Mouse (Mus musculus): ENCODE data around the gene Abraxas1. TPM values are rescaled to one million over a fixed set of nuclear protein-coding genes. Genes with fewer than 3 reads are reported as not detected.

Gene Abraxas1
- polyA plus RNA-seq, 1 experiment, result 2.9 TPM

DNA sequence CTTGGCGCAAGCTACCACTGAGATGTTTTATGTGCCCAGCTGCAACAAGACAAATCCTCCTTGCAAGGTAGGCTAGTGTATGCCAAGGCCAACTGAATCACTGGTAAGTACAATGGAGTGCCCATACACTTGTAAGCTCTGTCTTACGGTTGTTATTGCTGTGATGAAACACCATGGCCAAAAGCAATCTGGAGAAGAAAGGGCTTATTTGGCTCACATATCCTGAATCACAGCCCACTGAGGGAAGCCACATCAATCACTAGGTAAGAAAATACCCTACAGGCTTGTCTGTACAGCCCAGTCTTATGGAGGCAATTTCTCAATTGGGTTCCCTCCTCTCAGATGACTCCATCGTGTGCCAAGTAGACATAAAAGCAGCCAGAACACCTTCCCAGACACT lies 7.9 kb upstream of the Abraxas1 start:
- peaks cover 18% of the 10 kb centered on the region for H3K27me3 ChIP-seq (replicated peaks)
- H3K4me3 ChIP-seq (replicated peaks), result no peak overlapping the region
- TF ChIP-seq GATA1 (IDR thresholded peaks at IDR 0.05; ENCODE audit: borderline replicate concordance, low read length) (no peak), FLI1 (IDR thresholded peaks at IDR 0.05; ENCODE audit: low read length) (no peak)
- H3K9me3 ChIP-seq, result peaks cover 6% of the 10 kb centered on the region
- peaks cover under 1% of the 10 kb centered on the region; the same call in 1 of the 2 replicates for H3K4me1 ChIP-seq
- H3K36me3 ChIP-seq (replicated peaks; ENCODE audit: low read length), result no peaks in the 10 kb centered on the region

DNA sequence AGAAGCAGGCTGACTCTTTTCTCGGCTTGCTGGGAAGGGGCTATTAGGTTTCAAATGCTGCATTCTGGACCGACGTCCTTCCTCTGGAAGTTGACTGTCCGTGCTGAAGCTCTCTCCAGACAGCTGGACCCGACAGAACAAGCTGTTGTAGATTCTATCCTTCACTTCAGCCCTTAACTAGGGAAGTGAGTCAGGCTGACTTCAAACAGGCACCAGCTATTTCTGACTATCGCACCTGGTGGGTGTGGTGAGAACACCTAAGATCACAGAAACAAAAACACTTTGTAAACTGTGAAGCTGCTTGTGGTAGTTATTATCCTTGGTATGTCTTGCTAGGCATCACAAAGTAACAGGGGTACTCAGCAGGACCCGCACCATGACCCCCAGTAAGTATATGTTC lies 5.8 kb upstream of the Abraxas1 start:
- no peaks in the 10 kb centered on the region for H3K9me3 ChIP-seq
- no peaks in the 10 kb centered on the region for H3K36me3 ChIP-seq (replicated peaks; ENCODE audit: low read length)
- H3K4me3 ChIP-seq (replicated peaks), result no peak overlapping the region
- TF ChIP-seq GATA1 (IDR thresholded peaks at IDR 0.05; ENCODE audit: borderline replicate concordance, low read length), result no peak
- no peak for TF ChIP-seq FLI1 (IDR thresholded peaks at IDR 0.05; ENCODE audit: low read length)
- peaks cover 19% of the 10 kb centered on the region for H3K4me1 ChIP-seq
- peaks cover 15% of the 10 kb centered on the region for H3K27me3 ChIP-seq (replicated peaks)

DNA sequence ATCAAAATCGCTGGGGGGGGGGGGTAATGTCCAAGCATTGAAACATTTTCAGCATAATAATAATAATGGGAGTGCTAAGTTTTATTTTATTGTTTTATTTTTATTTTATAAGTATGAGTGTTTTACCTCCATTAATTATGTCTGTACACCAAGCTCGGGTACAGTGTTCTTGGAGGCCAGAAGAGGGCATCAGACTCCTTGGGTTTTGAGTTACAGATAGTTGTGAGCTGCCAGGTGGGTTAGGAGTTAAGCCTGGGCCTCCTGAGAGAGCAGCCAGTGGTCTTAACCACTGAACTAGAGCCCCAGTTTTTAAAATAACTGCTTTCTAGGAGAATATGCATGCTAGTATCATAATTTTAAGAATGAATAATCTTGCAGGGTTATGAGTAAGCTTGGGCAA lies 5.2 kb upstream of the Abraxas1 start:
- no peaks in the 10 kb centered on the region for H3K36me3 ChIP-seq (replicated peaks; ENCODE audit: low read length)
- TF ChIP-seq GATA1 (IDR thresholded peaks at IDR 0.05; ENCODE audit: borderline replicate concordance, low read length), result no peak
- TF ChIP-seq FLI1 (IDR thresholded peaks at IDR 0.05; ENCODE audit: low read length), result no peak
- no peak overlapping the region for H3K4me3 ChIP-seq (replicated peaks)
- H3K4me1 ChIP-seq, result peaks cover 24% of the 10 kb centered on the region
- peaks cover 15% of the 10 kb centered on the region for H3K27me3 ChIP-seq (replicated peaks)
- no peaks in the 10 kb centered on the region for H3K9me3 ChIP-seq

DNA sequence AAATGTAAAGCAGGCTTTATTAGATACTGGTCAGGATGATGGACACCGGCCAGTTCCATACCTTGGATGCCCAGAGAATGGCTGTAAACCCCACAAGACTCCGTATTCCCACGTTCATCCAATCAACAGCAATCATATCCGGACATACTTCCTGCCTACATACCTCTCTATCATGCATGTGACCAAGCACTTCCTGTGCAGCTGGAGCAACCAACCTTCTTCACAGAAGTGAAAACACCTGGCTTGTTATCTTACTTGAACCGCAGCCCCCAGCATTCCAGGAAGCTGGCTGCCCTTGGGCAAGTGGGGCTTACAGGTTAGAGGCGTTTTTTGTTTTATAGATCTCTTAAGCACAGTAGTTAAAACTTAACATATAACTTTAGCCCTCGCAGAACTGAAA lies 2.1 kb upstream of the Abraxas1 start:
- H3K9me3 ChIP-seq, result no peaks in the 10 kb centered on the region

DNA sequence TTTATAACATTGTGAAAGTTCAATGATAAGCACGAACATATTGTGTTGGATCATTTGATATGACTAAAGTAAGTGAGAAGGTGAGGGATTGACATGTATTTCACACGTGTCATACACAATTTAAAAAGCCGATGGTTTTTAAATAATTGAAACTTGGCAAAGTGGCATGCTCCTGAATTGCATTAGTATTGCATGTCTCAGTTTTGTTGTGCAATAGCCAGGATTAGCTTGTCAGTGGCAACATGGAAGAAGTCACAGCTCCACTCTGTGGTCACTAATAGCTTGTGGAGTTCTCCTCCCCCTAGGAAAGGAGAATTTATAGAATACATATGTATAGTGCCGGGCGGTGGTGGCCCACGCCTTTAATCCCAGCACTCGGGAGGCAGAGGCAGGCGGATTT lies 610 bp upstream of the Abraxas1 start:
- Histone ChIP-seq H3K4me1 (peaks cover 33% of the 10 kb centered on the region), H3K27me3 (replicated peaks) (peaks cover 2% of the 10 kb centered on the region), H3K36me3 (replicated peaks; ENCODE audit: low read length) (peaks cover 20% of the 10 kb centered on the region), H3K9me3 (no peaks in the 10 kb centered on the region), H3K4me3 (replicated peaks) (peak overlapping the region; percentile 98)
- TF ChIP-seq GATA1 (IDR thresholded peaks at IDR 0.05; ENCODE audit: borderline replicate concordance, low read length) (no peak), FLI1 (IDR thresholded peaks at IDR 0.05; ENCODE audit: low read length) (no peak)

More for the DNA sequence above, 2.1 kb upstream of the Abraxas1 start:
- peaks cover 6% of the 10 kb centered on the region for H3K36me3 ChIP-seq (replicated peaks; ENCODE audit: low read length)
- H3K4me3 ChIP-seq (replicated peaks), result peak overlapping the region; percentile 6
- H3K27me3 ChIP-seq (replicated peaks), result peaks cover 2% of the 10 kb centered on the region
- TF ChIP-seq GATA1 (IDR thresholded peaks at IDR 0.05; ENCODE audit: borderline replicate concordance, low read length) (no peak), FLI1 (IDR thresholded peaks at IDR 0.05; ENCODE audit: low read length) (no peak)
- peaks cover 33% of the 10 kb centered on the region for H3K4me1 ChIP-seq

DNA sequence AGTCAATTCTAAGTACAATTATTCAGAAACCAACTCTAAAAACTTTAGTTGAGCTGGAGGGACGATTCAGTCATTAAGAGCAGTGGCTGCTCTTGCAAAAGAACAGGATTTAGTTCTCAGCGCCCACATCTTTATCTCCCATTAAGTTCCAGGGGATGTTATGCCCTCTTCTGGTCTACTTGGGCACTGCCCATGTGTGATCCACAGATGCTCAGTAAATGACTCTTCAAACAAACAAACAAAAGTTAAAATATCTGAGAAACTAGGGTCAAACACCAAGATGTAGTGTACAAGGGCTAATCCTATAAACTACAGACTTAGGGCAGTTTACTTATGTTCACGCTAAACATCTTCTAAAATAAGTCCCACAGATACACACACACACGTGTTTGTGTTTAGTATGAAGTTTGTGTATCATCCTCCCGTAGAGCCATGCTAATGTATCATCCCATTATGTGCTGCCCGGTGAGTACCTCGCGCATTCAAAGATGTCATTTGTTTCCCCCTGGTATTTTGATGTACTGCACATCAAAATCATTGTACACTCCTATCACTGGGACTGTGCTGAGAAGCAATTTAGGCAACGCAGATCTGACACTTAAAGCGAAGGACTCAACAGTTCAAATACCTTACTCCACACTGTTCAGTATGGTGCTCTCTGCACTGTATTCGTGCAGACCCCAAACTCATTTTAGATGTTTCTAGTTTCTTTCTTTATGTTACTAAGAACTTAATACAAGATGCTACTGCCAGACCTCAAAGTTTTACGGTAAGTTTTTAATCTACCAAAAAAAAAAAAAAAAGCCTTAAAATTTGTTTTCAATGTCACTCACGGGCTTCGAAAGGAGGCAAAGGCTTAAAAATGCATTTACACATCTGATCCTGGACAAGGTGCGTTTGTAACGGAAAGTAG lies 941 bp downstream of the Abraxas1 start:
- peaks cover 2% of the 10 kb centered on the region for H3K27me3 ChIP-seq (replicated peaks)
- no peak for TF ChIP-seq GATA1 (IDR thresholded peaks at IDR 0.05; ENCODE audit: borderline replicate concordance, low read length)
- no peak for TF ChIP-seq FLI1 (IDR thresholded peaks at IDR 0.05; ENCODE audit: low read length)
- H3K9me3 ChIP-seq, result no peaks in the 10 kb centered on the region
- peaks cover 34% of the 10 kb centered on the region for H3K36me3 ChIP-seq (replicated peaks; ENCODE audit: low read length)
- peak overlapping the region; percentile 98 for H3K4me3 ChIP-seq (replicated peaks)
- peaks cover 33% of the 10 kb centered on the region for H3K4me1 ChIP-seq

DNA sequence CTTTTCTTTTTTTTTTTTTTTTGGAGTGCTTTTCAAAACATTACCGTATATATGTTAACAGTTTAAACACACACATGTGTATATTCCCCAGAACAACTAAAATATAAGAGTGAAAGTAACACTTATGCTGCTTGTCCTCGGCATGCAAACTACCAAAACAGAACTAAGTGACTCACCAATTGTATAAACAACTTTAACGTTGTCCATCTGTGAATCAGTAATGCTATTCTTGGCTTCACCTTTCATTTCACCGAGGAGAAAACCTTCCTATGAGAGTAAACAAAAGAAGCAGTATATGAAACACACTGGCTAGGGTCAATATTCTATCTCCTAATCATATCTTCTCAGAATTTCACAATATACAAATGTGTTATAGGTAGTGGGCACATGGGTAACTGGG lies 2.4 kb downstream of the Abraxas1 start:
- H3K4me3 ChIP-seq (replicated peaks), result no peak overlapping the region
- no peaks in the 10 kb centered on the region for H3K9me3 ChIP-seq
- peaks cover 29% of the 10 kb centered on the region for H3K4me1 ChIP-seq
- peaks cover 48% of the 10 kb centered on the region for H3K36me3 ChIP-seq (replicated peaks; ENCODE audit: low read length)
- no peaks in the 10 kb centered on the region for H3K27me3 ChIP-seq (replicated peaks)
- TF ChIP-seq GATA1 (IDR thresholded peaks at IDR 0.05; ENCODE audit: borderline replicate concordance, low read length) (no peak), FLI1 (IDR thresholded peaks at IDR 0.05; ENCODE audit: low read length) (no peak)

DNA sequence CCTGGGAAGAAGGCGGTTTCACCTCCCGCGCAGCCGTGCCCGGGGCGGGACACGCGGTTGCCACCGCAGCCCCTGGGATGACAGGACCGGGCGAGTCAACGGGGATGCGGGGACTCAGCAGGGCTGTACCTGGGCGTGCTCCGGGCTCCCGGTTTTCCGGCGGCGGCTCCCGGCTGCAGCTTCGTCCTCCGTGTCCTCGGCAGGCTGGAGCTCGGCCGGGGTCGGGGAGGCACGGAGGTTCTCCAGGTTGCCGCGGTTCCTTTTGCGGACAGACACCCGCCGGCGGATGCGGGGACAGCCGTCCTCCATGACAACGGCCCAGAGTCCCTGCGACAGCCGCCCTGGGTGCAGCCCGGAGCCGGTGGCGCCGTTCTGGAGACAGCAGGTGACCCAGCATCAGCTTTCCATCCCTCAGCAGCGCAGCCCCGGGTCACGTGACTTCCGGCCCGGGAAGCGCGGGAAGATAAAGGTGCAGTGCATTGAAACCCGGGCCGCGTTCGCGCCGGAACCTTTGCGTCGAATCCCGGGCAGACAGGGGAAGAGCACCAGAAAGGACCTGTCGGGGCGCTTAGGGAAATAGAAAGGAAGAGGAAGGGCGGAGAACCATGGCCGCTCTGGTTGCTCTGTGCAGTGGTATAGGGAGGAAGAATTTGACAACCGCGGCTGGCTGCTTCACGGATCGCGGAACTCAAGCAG lies 22.5 kb downstream of the Abraxas1 start, which contains the start of the genes Helq and Mrps18c:
Gene Helq, minus strand, starts transcription at position 434 of the 696 bp plus-strand sequence.
Gene Mrps18c, plus strand, starts transcription at position 463 of the 696 bp plus-strand sequence.
- TF ChIP-seq FLI1 (IDR thresholded peaks at IDR 0.05; ENCODE audit: low read length) (peak; percentile 68; the same call in 1 of the 2 replicates), GATA1 (IDR thresholded peaks at IDR 0.05; ENCODE audit: borderline replicate concordance, low read length) (no peak)
- Histone ChIP-seq H3K36me3 (replicated peaks; ENCODE audit: low read length) (peaks cover 55% of the 10 kb centered on the region), H3K27me3 (replicated peaks) (no peaks in the 10 kb centered on the region), H3K4me3 (replicated peaks) (peak within 1 kb of the TSS; percentile 95), H3K9me3 (no peaks in the 10 kb centered on the region), H3K4me1 (peaks cover 26% of the 10 kb centered on the region)

DNA sequence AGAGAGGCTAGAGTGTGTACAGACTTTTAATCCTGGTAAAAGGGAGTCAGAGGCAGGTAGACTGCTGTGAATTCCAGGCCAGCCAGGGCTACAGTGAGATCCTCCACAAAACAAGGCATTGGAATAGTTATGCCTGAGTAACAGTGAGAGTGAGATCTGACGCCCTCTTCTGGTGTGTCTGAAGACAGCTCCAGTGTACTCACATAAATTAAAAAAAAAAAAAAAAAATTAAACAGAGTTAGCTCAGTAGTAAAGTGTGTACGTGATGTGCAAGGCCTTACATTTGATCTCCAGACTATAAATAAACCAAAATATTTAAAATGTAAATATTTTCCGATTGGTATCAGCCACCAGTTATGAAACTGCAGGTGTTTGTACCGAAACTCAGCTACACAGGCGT lies 26.7 kb downstream of the Abraxas1 start:
- H3K36me3 ChIP-seq (replicated peaks; ENCODE audit: low read length), result peaks cover 65% of the 10 kb centered on the region
- H3K27me3 ChIP-seq (replicated peaks), result no peaks in the 10 kb centered on the region
- TF ChIP-seq FLI1 (IDR thresholded peaks at IDR 0.05; ENCODE audit: low read length) (no peak), GATA1 (IDR thresholded peaks at IDR 0.05; ENCODE audit: borderline replicate concordance, low read length) (no peak)
- no peaks in the 10 kb centered on the region for H3K9me3 ChIP-seq
- peaks cover 25% of the 10 kb centered on the region for H3K4me1 ChIP-seq
- no peak overlapping the region for H3K4me3 ChIP-seq (replicated peaks)
